Mouse (Mus musculus) CH12.LX (cell line): Measurements from ENCODE around the gene Celf2. TPM values are rescaled to one million over a fixed set of nuclear protein-coding genes. Genes with fewer than 3 reads are reported as not detected.

Source experiments
- DNase-seq: peaks from one replicate; pipeline ENCODE4 v3.0.0-alpha.2; 2013; ENCODE audit errors: extremely low read depth
- H3K27ac ChIP-seq: 2 replicates; pipeline ENCODE4 v1.5.1; 2012; ENCODE audit warnings: low read depth, mild to moderate bottlenecking, control low read depth, moderate library complexity; ENCODE audit not compliant: insufficient read depth
- H3K27me3 ChIP-seq: replicated peaks from 2 replicates; pipeline ENCODE3; 2012; ENCODE audit warnings: inconsistent platforms
- H3K36me3 ChIP-seq, 2 experiments: replicated peaks in 1 of 2; 2 replicates each; pipeline versions ENCODE3 to v1.6.1; 2012; ENCODE audit warnings: inconsistent platforms in 1 of 2, low read length in 1 of 2, mild to moderate bottlenecking in 1 of 2, mixed read lengths in 1 of 2, moderate library complexity in 1 of 2; ENCODE audit not compliant: control insufficient read depth in 1 of 2, insufficient read depth in 1 of 2
- H3K4me1 ChIP-seq, 2 experiments: 2 replicates each; pipeline ENCODE4 v1.6.1; 2012; ENCODE audit warnings: inconsistent platforms in 1 of 2, moderate library complexity in 1 of 2; ENCODE audit not compliant: insufficient read depth in 2 of 2, control insufficient read depth in 1 of 2
- H3K4me2 ChIP-seq: 2 replicates; pipeline ENCODE4 v1.6.1; 2012; ENCODE audit warnings: low read depth, mild to moderate bottlenecking, control low read depth; ENCODE audit not compliant: poor library complexity, insufficient read depth, severe bottlenecking
- H3K4me3 ChIP-seq, 3 experiments: fragments of 150-350 bp in 1 of 3; sonication (generic) in 1 of 3; replicated peaks in 1 of 3; 2 replicates each; pipeline versions ENCODE3 to v1.5.1; 2011 to 2012; ENCODE audit warnings: low read depth in 2 of 3, low read length in 2 of 3, mild to moderate bottlenecking in 2 of 3, moderate library complexity in 2 of 3, control low read depth in 1 of 3, improper control_type of control experiment in 1 of 3, inconsistent platforms in 1 of 3, mixed read lengths in 1 of 3; ENCODE audit not compliant: poor library complexity in 1 of 3
- H3K79me2 ChIP-seq: replicated peaks from 2 replicates; pipeline ENCODE4 v1.6.1; 2012; ENCODE audit warnings: mild to moderate bottlenecking, moderate library complexity; ENCODE audit not compliant: control insufficient read depth, poor library complexity, insufficient read depth, severe bottlenecking; ENCODE audit errors: extremely low read depth
- H3K9ac ChIP-seq: 2 replicates; pipeline ENCODE4 v1.6.1; 2012; ENCODE audit warnings: low read depth, mild to moderate bottlenecking, control low read depth, moderate library complexity; ENCODE audit not compliant: insufficient read depth
- H3K9me3 ChIP-seq: replicated peaks from 2 replicates; pipeline ENCODE3; 2012; ENCODE audit warnings: low read length, inconsistent platforms, mixed read lengths
- BHLHE40 ChIP-seq: IDR thresholded peaks from 2 replicates; pipeline ENCODE4 v1.6.1; 2011; ENCODE audit warnings: mild to moderate bottlenecking, low read depth, low read length, improper control_type of control experiment
- CHD2 ChIP-seq: IDR thresholded peaks from 2 replicates; pipeline ENCODE4 v1.6.1; 2011; ENCODE audit warnings: low read length, improper control_type of control experiment
- E2F4 ChIP-seq: IDR thresholded peaks from 2 replicates; pipeline ENCODE4 v1.6.1; 2011; ENCODE audit warnings: low read depth, low read length, improper control_type of control experiment; ENCODE audit not compliant: insufficient replicate concordance
- ELF1 ChIP-seq: IDR thresholded peaks from 2 replicates; pipeline ENCODE4 v1.6.1; 2014; ENCODE audit warnings: low read depth, mild to moderate bottlenecking, inconsistent platforms, low read length, improper control_type of control experiment
- EP300 ChIP-seq: IDR thresholded peaks from 2 replicates; pipeline ENCODE4 v1.6.1; 2011; ENCODE audit warnings: low read length, improper control_type of control experiment
- GABPA ChIP-seq: IDR thresholded peaks from 2 replicates; pipeline ENCODE4 v1.6.1; 2012; ENCODE audit warnings: low read depth, low read length, improper control_type of control experiment, inconsistent platforms; ENCODE audit not compliant: insufficient replicate concordance
- IRF4 ChIP-seq: IDR thresholded peaks from 2 replicates; pipeline ENCODE4 v1.6.1; 2014; ENCODE audit warnings: low read depth, mild to moderate bottlenecking, inconsistent platforms, low read length, improper control_type of control experiment
- MAX ChIP-seq: IDR thresholded peaks from 2 replicates; pipeline ENCODE4 v1.6.1; 2011; ENCODE audit warnings: low read length, improper control_type of control experiment
- MEF2A ChIP-seq: IDR thresholded peaks from 2 replicates; pipeline ENCODE4 v1.6.1; 2014; ENCODE audit warnings: low read depth, mild to moderate bottlenecking, inconsistent platforms, low read length, improper control_type of control experiment, borderline replicate concordance
- NRF1 ChIP-seq: IDR thresholded peaks from 2 replicates; pipeline ENCODE4 v1.6.1; 2014; ENCODE audit warnings: low read depth, mild to moderate bottlenecking, inconsistent platforms, low read length, improper control_type of control experiment, moderate library complexity
- POLR2A ChIP-seq: IDR thresholded peaks from 2 replicates; pipeline ENCODE4 v1.6.1; 2011; ENCODE audit warnings: low read depth, mild to moderate bottlenecking, improper control_type of control experiment, low read length
- RAD21 ChIP-seq: IDR thresholded peaks from 2 replicates; pipeline ENCODE4 v1.6.1; 2011; ENCODE audit warnings: low read depth, mild to moderate bottlenecking, low read length, improper control_type of control experiment, moderate library complexity
- SMC3 ChIP-seq: IDR thresholded peaks from 2 replicates; pipeline ENCODE4 v1.6.1; 2011; ENCODE audit warnings: low read depth, low read length, improper control_type of control experiment
- TBP ChIP-seq: conservative IDR thresholded peaks from 2 replicates; pipeline ENCODE4 v1.6.1; 2011; ENCODE audit warnings: low read depth, low read length, improper control_type of control experiment
- TCF12 ChIP-seq: IDR thresholded peaks from 2 replicates; pipeline ENCODE4 v1.6.1; 2014; ENCODE audit warnings: low read depth, mild to moderate bottlenecking, inconsistent platforms, low read length, improper control_type of control experiment
- USF1 ChIP-seq: IDR thresholded peaks from 2 replicates; pipeline ENCODE4 v1.6.1; 2014; ENCODE audit warnings: low read depth, mild to moderate bottlenecking, inconsistent platforms, low read length, improper control_type of control experiment
- USF2 ChIP-seq: conservative IDR thresholded peaks from 2 replicates; pipeline ENCODE4 v1.6.1; 2011; ENCODE audit warnings: low read depth, low read length, improper control_type of control experiment
- dilution Hi-C: fragments of 300-500 bp; cut with MboI; formaldehyde crosslinking; loops from 2 replicates; pipeline ENCODE4 v1.14.3; 2020; ENCODE audit warnings: low sequenced_read_pairs; ENCODE audit not compliant: extremely low pct_unique_long_range_greater_than_20kb, extremely low pct_ligation_motif_present
- in situ Hi-C: fragments of 300-500 bp; cut with MboI; formaldehyde crosslinking; loops from 3 replicates; pipeline ENCODE4 v1.14.3; 2019; ENCODE audit warnings: low sequenced_read_pairs, low pct_ligation_motif_present, low pct_unique_long_range_greater_than_20kb, mixed read lengths
- polyA plus RNA-seq: library from polyadenylated mRNA; unstranded; fragments of >175 nt; gene quantifications from 2 replicates; pipeline ENCODE4 v1.2.1, GENCODE M21; 2012; ENCODE audit warnings: low read depth; ENCODE audit not compliant: insufficient read length
- total RNA-seq, 2 experiments: library from RNA; depleted of rRNA; stranded (reverse); fragments of 300-350 nt in 1 of 2; fragments of >200 nt in 1 of 2; gene quantifications; 2 replicates each; pipeline ENCODE4 v1.2.3; 2012 to 2014

The Celf2 gene
- total and polyA plus RNA-seq, 3 experiments: 51.0 to 143 (median 103) TPM

DNA sequence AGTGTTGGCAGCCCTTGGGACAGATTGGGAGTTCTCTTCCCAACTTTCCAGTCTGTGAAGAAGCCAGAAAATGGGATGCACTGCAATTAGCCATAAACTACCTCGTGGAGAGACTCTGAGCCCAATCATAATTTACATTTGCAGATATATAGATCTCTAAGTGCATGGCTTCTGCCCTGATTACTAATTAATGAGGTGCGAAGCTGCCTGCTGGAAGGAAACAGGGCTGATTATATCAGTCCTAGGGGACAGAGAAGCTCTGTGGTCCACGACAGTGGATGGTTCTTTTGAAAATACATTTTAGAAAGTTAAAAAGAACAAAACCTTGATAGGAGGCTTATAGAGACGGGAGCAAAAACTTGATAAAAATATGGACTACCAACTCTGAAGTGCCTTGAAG is 885.6 kb downstream of the Celf2 start:
- peaks cover 20 to 81% of the 10 kb centered on the region in 2 experiments for H3K36me3 ChIP-seq
- no peak overlapping the region for H3K4me2 ChIP-seq
- in situ Hi-C loops (no loop called here), dilution Hi-C loops (no loop called here)
- TF ChIP-seq MEF2A: no peak
- H3K9ac ChIP-seq: no peak overlapping the region
- H3K4me1 ChIP-seq: peaks cover 0 to 19% of the 10 kb centered on the region in 2 experiments; a peak in 2 of 4 replicates
- DNase-seq: no peak
- no peak overlapping the region for H3K4me3 ChIP-seq
- H3K27me3 ChIP-seq: no peaks in the 10 kb centered on the region
- H3K27ac ChIP-seq: no peak overlapping the region
- H3K79me2 ChIP-seq: peaks cover 2% of the 10 kb centered on the region; the same call in 1 of the 2 replicates
- no peaks in the 10 kb centered on the region for H3K9me3 ChIP-seq

- no peak overlapping the region for H3K4me2 ChIP-seq
- H3K4me3 ChIP-seq: no peak overlapping the region
- no peaks in the 10 kb centered on the region for H3K9me3 ChIP-seq
- TF ChIP-seq CHD2: no peak
- TF ChIP-seq POLR2A: no peak
- TF ChIP-seq EP300: no peak
- peaks cover 2% of the 10 kb centered on the region; the same call in 1 of the 2 replicates for H3K79me2 ChIP-seq
- DNase-seq: no peak
- H3K27me3 ChIP-seq: no peaks in the 10 kb centered on the region
- H3K4me1 ChIP-seq: peaks cover 0 to 36% of the 10 kb centered on the region in 2 experiments; a peak in 2 of 4 replicates
- H3K36me3 ChIP-seq: peaks cover 22 to 84% of the 10 kb centered on the region in 2 experiments
- dilution Hi-C loops (no loop called here), in situ Hi-C loops (no loop called here)
- H3K27ac ChIP-seq: no peak overlapping the region
- H3K9ac ChIP-seq: no peak overlapping the region
Observed at GRCm38 (mm10) chr2:6622082-6622481, 887.3 kb downstream of the Celf2 start.

DNA sequence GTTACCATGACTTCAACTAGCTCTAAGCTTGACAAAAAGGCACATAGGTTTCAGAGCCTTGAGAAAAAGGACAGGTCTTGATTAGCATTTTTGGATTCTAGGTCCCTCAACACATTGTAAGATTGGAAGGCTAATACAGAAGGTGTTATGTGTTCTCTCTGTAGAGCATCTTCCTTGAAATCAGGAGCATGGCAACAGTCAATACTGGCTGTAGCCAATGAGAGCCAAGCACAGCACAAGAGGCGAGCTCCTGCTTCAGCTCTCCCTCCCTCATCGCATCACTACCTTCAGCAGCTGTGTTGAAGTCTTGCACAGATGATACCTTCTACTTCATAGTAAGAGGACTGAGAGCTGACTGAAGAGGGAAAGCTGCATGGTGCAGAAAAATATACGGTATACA is 890.5 kb downstream of the Celf2 start:
- no peak for DNase-seq
- in situ Hi-C loops: no loop called here
- H3K9ac ChIP-seq: no peak overlapping the region
- no peak overlapping the region for H3K27ac ChIP-seq
- peaks cover 0 to 42% of the 10 kb centered on the region in 2 experiments; a peak in 2 of 4 replicates for H3K4me1 ChIP-seq
- no peaks in the 10 kb centered on the region for H3K27me3 ChIP-seq
- no peaks in the 10 kb centered on the region for H3K79me2 ChIP-seq
- no peak overlapping the region for H3K4me3 ChIP-seq
- H3K36me3 ChIP-seq: peaks cover 45 to 85% of the 10 kb centered on the region in 2 experiments
- TF ChIP-seq ELF1: no peak
- no peak for TF ChIP-seq SMC3
- TF ChIP-seq RAD21: no peak
- TF ChIP-seq CHD2: no peak
- no peak for TF ChIP-seq MAX
- TF ChIP-seq GABPA: no peak
- TF ChIP-seq TCF12: no peak
- TF ChIP-seq E2F4: no peak
- no peak for TF ChIP-seq BHLHE40
- TF ChIP-seq USF1: no peak
- no peak for TF ChIP-seq USF2
- TF ChIP-seq IRF4: no peak
- no peak for TF ChIP-seq TBP
- no peak for TF ChIP-seq NRF1
- TF ChIP-seq, all 38 proteins: peak for 0
- dilution Hi-C loops: no loop called here
- H3K4me2 ChIP-seq: no peak overlapping the region
- no peaks in the 10 kb centered on the region for H3K9me3 ChIP-seq
